13 mouse cellular contexts compared by ENCODE assay signal in the genomic region with DNA sequence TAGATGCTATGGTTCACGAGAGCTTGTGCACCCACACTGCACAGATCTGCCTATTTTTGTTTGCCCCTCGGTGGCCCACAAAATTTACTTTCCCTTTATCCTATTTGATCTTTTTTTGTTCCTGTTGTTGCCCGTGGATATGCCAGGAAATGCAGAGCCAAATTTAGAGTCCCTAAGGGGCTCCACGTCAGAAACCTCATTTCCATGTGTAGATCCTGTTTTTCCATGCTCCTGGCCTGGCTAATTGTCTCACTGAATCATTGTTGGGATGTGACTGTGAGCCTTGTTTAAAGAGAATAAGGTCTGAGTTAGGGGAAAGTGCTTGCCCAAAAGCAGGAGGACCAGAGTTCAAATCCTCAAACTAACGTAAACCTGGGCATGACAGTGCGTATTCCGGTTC. TPM values are rescaled to one million over a fixed set of nuclear protein-coding genes. Genes with fewer than 3 reads are reported as not detected.
DNase-seq lines count a peak whose midpoint lies in the region; ATAC-seq and TF ChIP-seq lines count a peak whose summit lies in the region.
"Had no signal": no experiment of that assay in that cellular context is flagged by ENCODE, and none has a peak within 500 bp of the region (broad histone marks: within the 10 kb centered on the region; RNA-seq: fewer than 3 reads in every experiment).

No protein-coding gene starts in this region.

- ATAC-seq in hindbrain, postnatal 0 days: no peak
- ATAC-seq in midbrain, embryonic 11.5 days (ENCODE audit: low FRiP score): no peak
- no peak for ATAC-seq in heart, postnatal 0 days (ENCODE audit: insufficient read depth, low read depth)
- no peak for ATAC-seq in midbrain, postnatal 0 days (ENCODE audit: low FRiP score)
- ATAC-seq in megakaryocyte, adult 5-6 weeks (ENCODE audit: poor library complexity, severe bottlenecking): no peak

- no peak for TF ChIP-seq EP300 in heart, postnatal 0 days (IDR thresholded peaks at IDR 0.05; ENCODE audit: low read depth)

- peaks cover 72% of the 10 kb centered on the region for H3K36me3 ChIP-seq in hindbrain, embryonic 10.5 days
- no peaks in the 10 kb centered on the region for H3K36me3 ChIP-seq in hindbrain, postnatal 0 days (ENCODE audit: insufficient read depth, low read length)
- H3K36me3 ChIP-seq in midbrain, embryonic 10.5 days: peaks cover 83% of the 10 kb centered on the region
- peaks cover 8% of the 10 kb centered on the region; the same call in 1 of the 2 replicates for H3K36me3 ChIP-seq in midbrain, embryonic 11.5 days (ENCODE audit: control insufficient read depth, insufficient read depth, low read length)
- H3K36me3 ChIP-seq in heart, postnatal 0 days (replicated peaks; ENCODE audit: control insufficient read depth, insufficient read depth, low read length): peaks cover 23% of the 10 kb centered on the region
- H3K36me3 ChIP-seq in midbrain, postnatal 0 days (ENCODE audit: insufficient read depth, low read length): no peaks in the 10 kb centered on the region

- WGBS in hindbrain, embryonic 10.5 days: 84% methylated on average over 7 of the region's 7 CpGs
- WGBS in hindbrain, postnatal 0 days: 60% methylated on average over 7 of the region's 7 CpGs
- 88% methylated on average over 7 of the region's 7 CpGs for whole genome bisulfite sequencing in midbrain, embryonic 10.5 days
- WGBS in midbrain, embryonic 11.5 days: 81% methylated on average over 7 of the region's 7 CpGs
- WGBS in heart, postnatal 0 days: 66% methylated on average over 7 of the region's 7 CpGs
- WGBS in midbrain, postnatal 0 days: 59% methylated on average over 7 of the region's 7 CpGs

- H3K4me1 ChIP-seq in hindbrain, embryonic 10.5 days (replicated peaks): peaks cover 45% of the 10 kb centered on the region
- H3K4me1 ChIP-seq in hindbrain, postnatal 0 days (ENCODE audit: insufficient read depth, low read length): peaks cover 11% of the 10 kb centered on the region
- H3K4me1 ChIP-seq in midbrain, embryonic 10.5 days: peaks cover 19% of the 10 kb centered on the region
- H3K4me1 ChIP-seq in midbrain, embryonic 11.5 days (ENCODE audit: control insufficient read depth, insufficient read depth, low read length): peaks cover 7% of the 10 kb centered on the region
- H3K4me1 ChIP-seq in heart, postnatal 0 days (ENCODE audit: control insufficient read depth, insufficient read depth): peaks cover 33% of the 10 kb centered on the region
- H3K4me1 ChIP-seq in midbrain, postnatal 0 days (ENCODE audit: insufficient read depth, low read length): no peaks in the 10 kb centered on the region; the same call in 1 of the 2 replicates

- no peaks in the 10 kb centered on the region for H3K27me3 ChIP-seq in hindbrain, embryonic 10.5 days (ENCODE audit: insufficient read depth, poor library complexity, severe bottlenecking)
- no peaks in the 10 kb centered on the region for H3K27me3 ChIP-seq in hindbrain, postnatal 0 days (ENCODE audit: insufficient read depth, low read length)
- no peaks in the 10 kb centered on the region for H3K27me3 ChIP-seq in midbrain, embryonic 10.5 days (ENCODE audit: low read depth, poor library complexity, severe bottlenecking)
- no peaks in the 10 kb centered on the region for H3K27me3 ChIP-seq in midbrain, embryonic 11.5 days (ENCODE audit: control insufficient read depth, insufficient read depth, low read length)
- no peaks in the 10 kb centered on the region for H3K27me3 ChIP-seq in heart, postnatal 0 days (ENCODE audit: control insufficient read depth, insufficient read depth, low read length)
- H3K27me3 ChIP-seq in midbrain, postnatal 0 days (ENCODE audit: insufficient read depth, low read length): no peaks in the 10 kb centered on the region
- H3K27me3 ChIP-seq: stomach, embryonic 15.5 days had no signal

- DNase-seq in hindbrain, embryonic 10.5 days (ENCODE audit: low spot score): no peak
- DNase-seq in hindbrain, postnatal 0 days (ENCODE audit: low spot score): no peak
- no peak for DNase-seq in midbrain, embryonic 10.5 days (ENCODE audit: low spot score)
- DNase-seq in midbrain, embryonic 11.5 days (ENCODE audit: low spot score, missing footprints): no peak
- DNase-seq in heart, postnatal 0 days (ENCODE audit: low spot score): no peak
- peak; percentile 22 for DNase-seq in midbrain, postnatal 0 days (ENCODE audit: low spot score)
- no peak for DNase-seq in T-cell, adult 2 months (ENCODE audit: low spot score)
- DNase-seq: embryo, embryonic 11 days; layer of hippocampus, adult 9-11 months; right cerebral cortex, postnatal 4 days had no signal

- no peak overlapping the region for H3K9ac ChIP-seq in hindbrain, postnatal 0 days (replicated peaks; ENCODE audit: low read length)
- no peak overlapping the region for H3K9ac ChIP-seq in midbrain, embryonic 11.5 days (ENCODE audit: low read length)
- no peak overlapping the region for H3K9ac ChIP-seq in heart, postnatal 0 days (replicated peaks; ENCODE audit: low read depth, low read length)
- H3K9ac ChIP-seq in midbrain, postnatal 0 days (replicated peaks; ENCODE audit: low read length, poor library complexity, severe bottlenecking): no peak overlapping the region
- H3K9ac ChIP-seq: stomach, embryonic 15.5 days had no signal

- no peak for TF ChIP-seq CTCF in hindbrain, postnatal 0 days (IDR thresholded peaks at IDR 0.05; ENCODE audit: low read depth)
- TF ChIP-seq CTCF in heart, postnatal 0 days (IDR thresholded peaks at IDR 0.05; ENCODE audit: low read depth): no peak
- TF ChIP-seq CTCF in midbrain, postnatal 0 days (IDR thresholded peaks at IDR 0.05): no peak

- H3K4me2 ChIP-seq in hindbrain, postnatal 0 days (ENCODE audit: low read depth, low read length): no peak overlapping the region
- H3K4me2 ChIP-seq in midbrain, embryonic 11.5 days: no peak overlapping the region
- H3K4me2 ChIP-seq in heart, postnatal 0 days (ENCODE audit: low read depth, low read length): no peak overlapping the region
- no peak overlapping the region for H3K4me2 ChIP-seq in midbrain, postnatal 0 days (ENCODE audit: low read depth, low read length, poor library complexity, severe bottlenecking)
- H3K4me2 ChIP-seq: stomach, embryonic 15.5 days had no signal

- H3K27ac ChIP-seq in hindbrain, embryonic 10.5 days: peak overlapping the region; percentile 89
- H3K27ac ChIP-seq in hindbrain, postnatal 0 days: no peak overlapping the region
- H3K27ac ChIP-seq in midbrain, embryonic 10.5 days (replicated peaks): peak overlapping the region; percentile 80
- no peak overlapping the region for H3K27ac ChIP-seq in midbrain, embryonic 11.5 days (ENCODE audit: low read depth, low read length)
- H3K27ac ChIP-seq in heart, postnatal 0 days (ENCODE audit: low read depth): peak overlapping the region; percentile 44
- H3K27ac ChIP-seq in midbrain, postnatal 0 days (ENCODE audit: low read depth, low read length): no peak overlapping the region
- H3K27ac ChIP-seq: stomach, embryonic 15.5 days had no signal

- H3K9me3 ChIP-seq in hindbrain, embryonic 10.5 days: no peaks in the 10 kb centered on the region
- H3K9me3 ChIP-seq in hindbrain, postnatal 0 days (ENCODE audit: low read length): no peaks in the 10 kb centered on the region
- H3K9me3 ChIP-seq in midbrain, embryonic 10.5 days (replicated peaks): no peaks in the 10 kb centered on the region
- H3K9me3 ChIP-seq in midbrain, embryonic 11.5 days (ENCODE audit: control insufficient read depth, low read length): no peaks in the 10 kb centered on the region
- H3K9me3 ChIP-seq in heart, postnatal 0 days (replicated peaks; ENCODE audit: control insufficient read depth, low read length): no peaks in the 10 kb centered on the region
- H3K9me3 ChIP-seq in midbrain, postnatal 0 days (ENCODE audit: low read length): no peaks in the 10 kb centered on the region
- H3K9me3 ChIP-seq: stomach, embryonic 15.5 days had no signal

- H3K4me3 ChIP-seq in hindbrain, embryonic 10.5 days: no peak overlapping the region
- H3K4me3 ChIP-seq in hindbrain, postnatal 0 days (ENCODE audit: low read length): no peak overlapping the region
- no peak overlapping the region for H3K4me3 ChIP-seq in midbrain, embryonic 10.5 days
- H3K4me3 ChIP-seq in midbrain, embryonic 11.5 days (ENCODE audit: low read depth, low read length): no peak overlapping the region
- H3K4me3 ChIP-seq in heart, postnatal 0 days (ENCODE audit: low read depth, low read length): no peak overlapping the region
- no peak overlapping the region for H3K4me3 ChIP-seq in midbrain, postnatal 0 days (ENCODE audit: low read depth, low read length)
- H3K4me3 ChIP-seq: stomach, embryonic 15.5 days had no signal

RNA-seq across cellular contexts. Expression of gene Synm, which starts 44.4 kb away (rescaled TPM):
- 2.0 and 2.5 TPM in 2 replicates for polyA plus RNA-seq in hindbrain, embryonic 10.5 days (2016; fragmentation: Nextera tagmentation; extraction: Ambion mirVana)
- total RNA-seq in hindbrain, postnatal 0 days (2014; rRNA removed): 6.4 and 7.8 TPM in 2 replicates
- polyA plus RNA-seq in hindbrain, postnatal 0 days (2015; fragmentation: Nextera tagmentation; extraction: Ambion mirVana): 5.8 TPM in 2 replicates
- 0.83 and 1.5 TPM in 2 replicates for polyA plus RNA-seq in midbrain, embryonic 10.5 days (2016; fragmentation: Nextera tagmentation; extraction: Ambion mirVana)
- polyA plus RNA-seq in midbrain, embryonic 11.5 days (2014; fragmentation: Nextera tagmentation; extraction: Ambion mirVana): 0.91 and 1.3 TPM in 2 replicates
- 0.43 and 17.2 TPM in 2 replicates for total RNA-seq in heart, postnatal 0 days (2014; rRNA removed; ENCODE audit: low replicate concordance)
- polyA plus RNA-seq in heart, postnatal 0 days (2015; fragmentation: Nextera tagmentation; extraction: Ambion mirVana): 1.1 and 1.5 TPM in 2 replicates
- 6.0 and 11.6 TPM in 2 replicates for total RNA-seq in midbrain, postnatal 0 days (2014; rRNA removed)
- polyA plus RNA-seq in midbrain, postnatal 0 days (2015; fragmentation: Nextera tagmentation; extraction: Ambion mirVana): 4.2 and 4.7 TPM in 2 replicates
- total RNA-seq in megakaryocyte, adult 5-6 weeks (2015): not detected in 2 replicates
- total RNA-seq in megakaryocyte, adult 5-6 weeks (2017): 0.07 TPM in 1 of 2 replicates, not detected in the other
- total RNA-seq: MEL had no signal

Comparison
In these comparisons a context has a peak if more than half of its experiments do, and no peak if none do; other contexts are left out.
1. H3K27ac ChIP-seq: peak in hindbrain, embryonic 10.5 days (single experiment), midbrain, embryonic 10.5 days (single experiment) and heart, postnatal 0 days (single experiment); none in hindbrain, postnatal 0 days (single experiment), midbrain, embryonic 11.5 days (single experiment) and midbrain, postnatal 0 days (single experiment).